Mouse (Mus musculus): ENCODE data around the gene Gpr26. TPM values are rescaled to one million over a fixed set of nuclear protein-coding genes. Genes with fewer than 3 reads are reported as not detected.

The Gpr26 gene
- polyA plus RNA-seq (2011; ENCODE audit: insufficient read depth, insufficient read length, low replicate concordance, missing spikeins): not detected in 2 replicates

GRCm38 (mm10) chr7:131966023-131966915 is at the start of gene Gpr26:
Gene Gpr26 (plus strand): TSS chr7:131966460.
- no peak within 1 kb of the TSS for H3K27ac ChIP-seq (ENCODE audit: control insufficient read depth, insufficient read depth, low read depth, low read length, poor library complexity)
- no peak for TF ChIP-seq CTCF (IDR thresholded peaks at IDR 0.05; ENCODE audit: control insufficient read depth, insufficient read depth, low read length)
- TF ChIP-seq POLR2A (IDR thresholded peaks at IDR 0.05; ENCODE audit: borderline replicate concordance, control insufficient read depth, low read depth, low read length): no peak
- 13% methylated on average over 32 of the region's 32 CpGs for WGBS
- no peaks in the 10 kb centered on the region for H3K4me1 ChIP-seq (ENCODE audit: control insufficient read depth, insufficient read depth, low read length)
- H3K4me3 ChIP-seq (replicated peaks; ENCODE audit: control insufficient read depth, low read depth, low read length): no peak within 1 kb of the TSS

GRCm38 (mm10) chr7:131917384-131917783 is 48.9 kb upstream of the Gpr26 start:
- TF ChIP-seq POLR2A (IDR thresholded peaks at IDR 0.05; ENCODE audit: borderline replicate concordance, control insufficient read depth, low read depth, low read length): no peak
- TF ChIP-seq CTCF (IDR thresholded peaks at IDR 0.05; ENCODE audit: control insufficient read depth, insufficient read depth, low read length): no peak
- Histone ChIP-seq H3K4me3 (replicated peaks; ENCODE audit: control insufficient read depth, low read depth, low read length) (no peak overlapping the region), H3K4me1 (ENCODE audit: control insufficient read depth, insufficient read depth, low read length) (no peaks in the 10 kb centered on the region), H3K27ac (ENCODE audit: control insufficient read depth, insufficient read depth, low read depth, low read length, poor library complexity) (no peak overlapping the region)
- WGBS: 45% methylated on average over 7 of the region's 7 CpGs

GRCm38 (mm10) chr7:131927288-131928050 is 38.8 kb upstream of the Gpr26 start:
- Histone ChIP-seq H3K4me1 (ENCODE audit: control insufficient read depth, insufficient read depth, low read length) (no peaks in the 10 kb centered on the region), H3K27ac (ENCODE audit: control insufficient read depth, insufficient read depth, low read depth, low read length, poor library complexity) (no peak overlapping the region), H3K4me3 (replicated peaks; ENCODE audit: control insufficient read depth, low read depth, low read length) (no peak overlapping the region)
- 55% methylated on average over 9 of the region's 9 CpGs for WGBS
- no peak for TF ChIP-seq POLR2A (IDR thresholded peaks at IDR 0.05; ENCODE audit: borderline replicate concordance, control insufficient read depth, low read depth, low read length)
- TF ChIP-seq CTCF (IDR thresholded peaks at IDR 0.05; ENCODE audit: control insufficient read depth, insufficient read depth, low read length): no peak

GRCm38 (mm10) chr7:131937611-131938010 is 28.6 kb upstream of the Gpr26 start:
- Histone ChIP-seq H3K27ac (ENCODE audit: control insufficient read depth, insufficient read depth, low read depth, low read length, poor library complexity) (no peak overlapping the region), H3K4me3 (replicated peaks; ENCODE audit: control insufficient read depth, low read depth, low read length) (no peak overlapping the region), H3K4me1 (ENCODE audit: control insufficient read depth, insufficient read depth, low read length) (no peaks in the 10 kb centered on the region)
- TF ChIP-seq POLR2A (IDR thresholded peaks at IDR 0.05; ENCODE audit: borderline replicate concordance, control insufficient read depth, low read depth, low read length): no peak
- TF ChIP-seq CTCF (IDR thresholded peaks at IDR 0.05; ENCODE audit: control insufficient read depth, insufficient read depth, low read length): no peak
- WGBS: 61% methylated on average over 3 of the region's 3 CpGs

DNA sequence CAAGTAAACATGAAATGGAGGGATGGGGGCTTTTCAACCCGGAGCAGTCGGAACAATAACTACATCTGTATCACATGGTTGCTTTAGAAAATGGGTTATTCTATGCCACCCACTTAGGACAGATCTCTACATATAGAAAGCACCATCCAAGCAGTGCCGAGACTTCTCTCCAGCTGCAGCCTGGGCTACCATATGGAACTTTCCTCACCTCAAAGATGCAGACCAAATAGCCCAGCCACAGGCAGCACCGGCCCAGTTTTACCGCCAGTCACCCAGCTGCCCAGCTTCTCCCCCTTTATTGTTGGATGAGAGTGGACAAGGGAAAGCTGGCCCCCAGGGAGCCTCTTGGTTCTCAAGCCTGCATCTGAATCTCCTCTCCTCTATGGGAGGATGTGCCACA is 15.1 kb upstream of the Gpr26 start:
- TF ChIP-seq CTCF (IDR thresholded peaks at IDR 0.05; ENCODE audit: control insufficient read depth, insufficient read depth, low read length) (no peak), POLR2A (IDR thresholded peaks at IDR 0.05; ENCODE audit: borderline replicate concordance, control insufficient read depth, low read depth, low read length) (no peak)
- 83% methylated on average over 5 of the region's 5 CpGs for WGBS

DNA sequence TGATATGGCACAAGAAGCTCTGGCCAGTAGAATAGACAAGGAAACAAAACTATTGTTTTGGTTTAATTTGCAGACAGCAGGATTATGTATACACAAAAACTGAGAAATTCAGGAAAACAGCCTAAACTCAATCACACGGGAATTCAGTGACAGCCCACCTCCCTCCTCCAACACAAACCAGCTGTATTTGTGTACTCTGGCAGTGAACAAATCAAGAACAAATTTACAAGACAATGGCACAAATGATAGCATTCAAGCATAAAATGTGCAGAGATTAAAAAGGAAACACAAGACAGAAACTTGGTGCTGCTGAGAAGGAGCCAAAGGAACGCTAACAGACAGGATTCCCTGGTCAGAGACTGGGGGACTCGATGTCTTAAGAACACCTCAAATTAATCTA is 12.9 kb upstream of the Gpr26 start:
- 78% methylated on average over 3 of the region's 3 CpGs for WGBS
- TF ChIP-seq CTCF (IDR thresholded peaks at IDR 0.05; ENCODE audit: control insufficient read depth, insufficient read depth, low read length) (no peak), POLR2A (IDR thresholded peaks at IDR 0.05; ENCODE audit: borderline replicate concordance, control insufficient read depth, low read depth, low read length) (no peak)
- Histone ChIP-seq H3K4me1 (ENCODE audit: control insufficient read depth, insufficient read depth, low read length) (no peaks in the 10 kb centered on the region), H3K4me3 (replicated peaks; ENCODE audit: control insufficient read depth, low read depth, low read length) (no peak overlapping the region), H3K27ac (ENCODE audit: control insufficient read depth, insufficient read depth, low read depth, low read length, poor library complexity) (no peak overlapping the region)

More for the DNA sequence above, 15.1 kb upstream of the Gpr26 start:
- no peaks in the 10 kb centered on the region for H3K4me1 ChIP-seq (ENCODE audit: control insufficient read depth, insufficient read depth, low read length)
- no peak overlapping the region for H3K4me3 ChIP-seq (replicated peaks; ENCODE audit: control insufficient read depth, low read depth, low read length)
- no peak overlapping the region for H3K27ac ChIP-seq (ENCODE audit: control insufficient read depth, insufficient read depth, low read depth, low read length, poor library complexity)

- H3K27ac ChIP-seq (ENCODE audit: control insufficient read depth, insufficient read depth, low read depth, low read length, poor library complexity): no peak overlapping the region
- TF ChIP-seq POLR2A (IDR thresholded peaks at IDR 0.05; ENCODE audit: borderline replicate concordance, control insufficient read depth, low read depth, low read length) (no peak), CTCF (IDR thresholded peaks at IDR 0.05; ENCODE audit: control insufficient read depth, insufficient read depth, low read length) (no peak)
- H3K4me1 ChIP-seq (ENCODE audit: control insufficient read depth, insufficient read depth, low read length): no peaks in the 10 kb centered on the region
- 54% methylated on average over 1 of the region's 1 CpGs for WGBS
- no peak overlapping the region for H3K4me3 ChIP-seq (replicated peaks; ENCODE audit: control insufficient read depth, low read depth, low read length)
These were observed 7.6 kb upstream of the Gpr26 start for GRCm38 (mm10) chr7:131958705-131959104.

GRCm38 (mm10) chr7:131960551-131960950 is 5.7 kb upstream of the Gpr26 start:
- Histone ChIP-seq H3K4me3 (replicated peaks; ENCODE audit: control insufficient read depth, low read depth, low read length) (no peak overlapping the region), H3K27ac (ENCODE audit: control insufficient read depth, insufficient read depth, low read depth, low read length, poor library complexity) (no peak overlapping the region), H3K4me1 (ENCODE audit: control insufficient read depth, insufficient read depth, low read length) (no peaks in the 10 kb centered on the region)
- TF ChIP-seq CTCF (IDR thresholded peaks at IDR 0.05; ENCODE audit: control insufficient read depth, insufficient read depth, low read length) (no peak), POLR2A (IDR thresholded peaks at IDR 0.05; ENCODE audit: borderline replicate concordance, control insufficient read depth, low read depth, low read length) (no peak)
- WGBS: 26% methylated on average over 6 of the region's 6 CpGs
